Mouse (Mus musculus): ENCODE measurements around the gene Ddx56. TPM values are rescaled to one million over a fixed set of nuclear protein-coding genes. Genes with fewer than 3 reads are reported as not detected.
"Not testable (repeated sequence)": the region's sequence is repeated elsewhere in the genome, so short reads cannot be mapped to it uniquely, and the experiment has no call there.

Ddx56 gene
- total RNA-seq, 2 experiments from 2014 or later: 33.3 to 34.4 TPM

DNA sequence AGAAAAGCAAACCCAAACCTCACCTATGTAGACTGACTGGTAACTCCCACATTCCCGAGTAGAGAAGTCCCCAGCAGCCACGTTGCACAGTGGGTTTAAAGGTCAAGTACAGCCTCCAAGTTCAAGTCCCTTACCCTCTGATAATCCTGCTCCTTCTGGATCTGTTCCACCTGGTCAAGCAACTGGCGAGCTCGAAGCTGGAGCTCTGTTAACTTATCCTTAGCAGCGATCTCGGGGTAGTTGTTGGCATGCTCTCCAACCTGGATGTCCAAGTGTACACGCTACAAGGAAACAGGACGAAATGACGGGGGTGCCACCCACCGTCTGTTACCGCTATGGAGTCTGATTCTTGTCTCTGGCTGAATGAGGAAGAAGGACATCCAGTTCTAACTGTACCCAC is 6.0 kb upstream of the Ddx56 start:
- intact Hi-C loops (cut with DNase I): loop anchor here (2.0 kb wide), 1 partner anchor 17 kb away; the partner anchor contains the start of gene Ogdh
- DNase-seq: no peak

DNA sequence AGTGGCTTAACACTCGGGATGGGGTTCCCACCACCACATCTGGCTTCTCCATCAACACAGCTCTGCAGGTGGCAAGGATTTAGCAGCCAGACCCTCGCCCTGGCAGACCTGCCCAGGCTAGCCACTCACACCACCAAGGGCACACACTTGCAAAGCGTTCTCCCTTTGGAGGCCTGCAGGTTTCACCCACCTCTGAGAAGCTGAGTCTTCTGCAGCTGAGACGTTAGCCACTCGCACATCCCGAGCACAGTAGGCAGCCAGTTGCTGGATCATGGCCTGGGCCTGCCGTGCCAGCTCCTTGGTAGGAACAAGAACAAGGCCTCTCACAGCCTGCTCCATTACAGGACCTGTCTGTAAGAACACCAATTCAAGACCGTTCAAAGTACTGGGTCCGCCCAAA is 951 bp downstream of the Ddx56 start:
- DNase-seq: no peak
- intact Hi-C loops (cut with DNase I): no loop called here

DNA sequence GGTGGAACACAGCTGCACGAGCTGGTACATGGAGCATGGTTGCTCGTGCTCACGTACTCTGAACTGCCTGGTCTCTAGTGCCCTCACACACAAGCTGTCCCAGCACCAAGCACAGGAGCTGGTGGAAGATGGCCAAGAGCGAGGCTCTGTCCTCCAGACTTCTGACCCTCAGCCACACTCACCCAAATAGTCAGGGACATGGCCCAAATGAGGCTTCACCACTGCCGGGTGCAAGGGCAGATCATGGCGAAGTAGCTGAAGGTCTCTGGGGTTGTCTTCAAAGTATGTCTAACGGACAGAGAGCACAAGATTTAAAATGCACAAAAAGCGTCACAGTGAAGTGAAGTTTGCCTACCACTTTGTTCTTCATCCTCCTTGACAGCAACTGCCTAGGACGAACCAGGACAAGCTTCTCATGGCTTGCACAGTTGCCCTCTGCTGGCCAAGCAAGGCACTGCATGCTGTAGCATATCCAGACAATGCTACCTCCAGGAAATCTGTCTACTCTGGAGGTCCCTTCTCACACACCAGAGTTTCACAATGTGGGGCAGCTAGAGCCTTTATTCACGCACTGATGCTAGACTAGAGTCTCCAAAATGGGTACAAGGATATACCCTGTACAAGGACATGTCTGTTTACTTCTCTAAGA is 6.0 kb downstream of the Ddx56 start:
- intact Hi-C loops (cut with DNase I): loop anchor here (2.0 to 5.0 kb wide), 3 partner anchors 59 to 265 kb away; partner anchors contain the start of genes A730071L15Rik and Nudcd3
- peak; percentile 68 to 82 for DNase-seq

DNA sequence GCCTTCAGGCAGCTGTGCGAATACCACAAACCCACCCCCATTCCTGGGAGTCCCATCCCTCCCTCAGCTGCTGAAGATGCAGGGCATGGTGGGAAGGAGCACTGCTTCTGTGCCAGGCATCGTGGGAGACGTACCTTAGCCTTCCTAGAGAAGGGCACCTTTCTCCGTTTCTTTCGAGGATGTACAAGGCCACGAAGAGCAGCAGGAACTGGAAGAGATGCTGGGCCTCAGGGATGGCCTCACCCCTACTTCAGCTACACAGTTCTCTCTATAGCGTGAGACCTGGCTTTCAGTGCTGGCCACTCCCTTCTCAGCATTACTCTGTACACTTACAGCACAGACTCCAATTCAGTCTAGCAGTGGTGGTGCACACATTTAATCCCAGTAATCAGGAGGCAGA is 8.2 kb downstream of the Ddx56 start:
- no peak for DNase-seq
- intact Hi-C loops (cut with DNase I): no loop called here

DNA sequence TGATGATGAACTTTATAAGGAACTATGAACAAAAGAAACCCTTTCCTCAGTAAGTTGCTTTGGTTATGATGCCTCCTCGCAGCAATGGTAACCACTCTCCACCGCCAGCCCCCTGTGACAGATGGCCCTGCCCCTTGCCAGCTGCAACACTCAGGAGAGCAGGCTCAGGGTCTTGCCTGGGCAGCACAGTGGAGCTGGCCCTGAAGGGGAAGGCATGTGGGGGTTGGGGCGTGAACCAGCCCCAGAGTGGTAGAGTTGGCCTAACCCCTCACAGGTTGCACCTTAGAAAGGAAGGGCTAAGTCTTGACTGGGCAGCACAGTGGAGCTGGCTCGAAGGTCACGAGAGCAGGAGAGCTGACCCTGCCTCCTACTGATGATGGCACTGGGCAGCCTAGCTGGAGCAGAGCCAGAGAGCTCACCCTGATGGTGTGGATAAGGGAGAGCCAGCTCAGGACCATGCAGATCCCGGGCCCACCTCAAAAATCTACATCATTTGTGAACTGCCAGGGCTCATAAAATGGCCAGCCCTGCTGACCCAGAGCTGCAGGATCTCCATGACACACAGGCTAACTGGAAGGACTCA is 11.0 kb downstream of the Ddx56 start:
- intact Hi-C loops (cut with DNase I): no loop called here
- DNase-seq: no peak

DNA sequence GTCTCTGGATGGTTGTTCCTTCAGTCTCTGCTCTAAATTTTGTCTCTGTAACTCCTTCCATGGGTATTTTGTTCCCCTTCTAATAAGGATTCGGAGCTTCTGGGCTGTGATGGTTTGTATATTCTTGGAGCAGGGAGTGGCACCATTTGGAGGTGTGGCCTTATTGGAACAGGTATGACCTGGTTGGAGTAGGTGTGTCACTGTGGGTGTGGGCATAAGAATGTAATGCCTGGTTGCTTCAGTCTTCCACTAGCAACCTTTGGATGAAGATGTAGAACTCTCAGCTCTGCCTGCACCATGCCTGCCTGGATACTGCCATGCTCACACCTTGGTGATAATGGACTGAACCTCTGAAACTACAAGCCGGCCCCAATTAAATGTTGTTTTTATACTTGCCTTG is 13.0 kb downstream of the Ddx56 start:
- intact Hi-C loops (cut with DNase I); DNase-seq: not testable (repeated sequence)

DNA sequence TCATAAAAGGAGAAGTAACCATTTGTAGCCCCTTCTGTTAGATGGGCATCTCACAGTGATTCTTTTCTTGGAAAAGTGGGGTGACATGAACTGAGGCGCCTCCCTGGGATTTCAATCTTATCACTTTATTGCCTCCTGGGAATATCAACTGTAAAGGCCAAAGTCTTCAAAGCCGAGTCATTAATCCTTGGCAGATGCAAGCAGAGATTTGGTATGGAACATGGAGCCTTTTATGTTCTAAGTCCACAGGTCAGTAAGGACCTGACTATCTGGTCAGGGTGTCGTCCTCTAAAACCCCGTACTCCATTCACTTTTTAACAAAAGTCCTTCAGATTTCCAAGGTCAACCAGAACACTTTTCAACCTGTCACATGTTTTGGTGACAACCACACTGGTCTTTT is 14.7 kb downstream of the Ddx56 start:
- intact Hi-C loops (cut with DNase I): no loop called here
- DNase-seq: no peak

DNA sequence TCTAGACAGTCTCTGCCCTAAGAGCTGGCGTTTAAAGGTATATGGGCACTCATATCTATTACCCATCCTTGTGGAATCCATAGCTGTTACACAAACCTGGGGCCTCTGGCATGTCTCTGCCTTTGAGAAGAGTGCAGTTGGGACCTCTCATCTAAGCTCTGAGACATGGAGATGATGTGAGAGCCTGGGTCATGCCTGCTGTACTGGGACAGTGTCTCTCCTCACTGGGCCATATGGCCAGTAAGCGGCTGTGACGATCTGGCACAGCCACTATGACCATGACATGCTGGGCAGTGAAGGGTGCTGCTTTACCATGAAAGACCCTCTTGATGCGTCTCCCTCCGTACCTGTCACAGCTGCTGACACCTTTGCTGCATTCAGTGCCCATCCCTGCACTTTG is 15.3 kb downstream of the Ddx56 start:
- intact Hi-C loops (cut with DNase I): no loop called here

DNA sequence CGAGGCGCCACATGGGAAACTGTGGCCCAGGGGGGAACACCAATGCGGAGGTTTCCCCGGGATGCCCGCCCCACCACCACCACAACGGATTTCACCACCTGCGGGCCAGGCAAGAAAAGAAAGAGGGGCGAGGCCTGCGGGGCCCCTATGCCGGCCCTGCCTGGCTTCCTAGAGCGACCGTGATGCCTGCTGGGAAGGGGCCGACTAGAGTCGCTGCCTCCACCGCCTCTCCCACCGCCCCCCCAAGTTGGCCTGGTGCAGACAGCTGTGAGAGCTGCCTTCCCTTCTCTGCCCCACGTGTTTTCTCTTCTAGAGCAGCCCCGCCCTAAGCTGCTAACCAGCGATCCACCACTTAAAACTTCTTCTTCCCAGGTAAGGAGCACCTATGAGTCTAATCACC is 22.9 kb downstream of the Ddx56 start:
- no peak for DNase-seq
- intact Hi-C loops (cut with DNase I): no loop called here

More for the DNA sequence above, 15.3 kb downstream of the Ddx56 start:
- DNase-seq: no peak

DNA sequence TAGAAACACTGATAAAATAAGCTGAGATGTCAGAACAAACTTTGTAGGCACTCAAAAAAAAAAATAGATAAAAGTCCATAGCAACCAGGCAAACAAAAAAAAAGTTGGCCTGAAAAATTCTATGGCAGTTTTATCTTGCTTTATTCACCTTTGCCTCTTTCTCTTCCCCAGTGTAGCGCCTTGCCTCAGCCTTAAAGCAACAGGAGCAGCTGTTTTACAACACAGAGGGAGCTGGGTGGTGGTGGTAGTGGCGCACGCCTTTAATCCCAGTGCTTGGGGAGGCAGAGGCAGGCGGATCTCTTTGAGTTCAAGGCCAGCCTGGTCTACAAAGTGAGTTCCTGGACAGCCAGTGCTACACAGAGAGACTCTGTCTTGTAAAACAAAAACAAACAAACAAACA is 34.5 kb downstream of the Ddx56 start:
- no peak for DNase-seq
- intact Hi-C loops (cut with DNase I): no loop called here

DNA sequence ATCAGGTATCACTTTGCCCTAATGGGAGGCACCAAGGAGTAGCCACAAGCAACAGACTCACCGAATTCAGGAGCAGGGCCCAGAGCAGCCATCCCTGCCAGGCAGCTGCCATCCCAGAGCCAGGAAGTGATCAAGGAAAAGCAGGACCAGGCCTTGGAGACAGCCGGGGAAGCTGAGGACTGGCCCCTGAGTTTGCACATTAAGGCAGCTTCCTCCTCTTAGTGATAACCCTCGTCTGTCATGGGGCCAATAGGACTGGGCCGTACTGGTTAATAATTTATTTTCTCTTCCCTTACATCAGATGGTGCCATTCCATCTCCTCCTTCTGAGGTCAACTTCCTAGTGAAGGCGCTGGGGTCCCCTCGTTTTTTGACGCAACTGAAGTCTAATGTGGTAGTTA is 37.6 kb downstream of the Ddx56 start, which contains the start of gene Npc1l1:
Gene Npc1l1, minus strand, starts transcription at position 132 of the 400 bp plus-strand sequence.
- intact Hi-C loops (cut with DNase I): no loop called here
- DNase-seq: no peak

DNA sequence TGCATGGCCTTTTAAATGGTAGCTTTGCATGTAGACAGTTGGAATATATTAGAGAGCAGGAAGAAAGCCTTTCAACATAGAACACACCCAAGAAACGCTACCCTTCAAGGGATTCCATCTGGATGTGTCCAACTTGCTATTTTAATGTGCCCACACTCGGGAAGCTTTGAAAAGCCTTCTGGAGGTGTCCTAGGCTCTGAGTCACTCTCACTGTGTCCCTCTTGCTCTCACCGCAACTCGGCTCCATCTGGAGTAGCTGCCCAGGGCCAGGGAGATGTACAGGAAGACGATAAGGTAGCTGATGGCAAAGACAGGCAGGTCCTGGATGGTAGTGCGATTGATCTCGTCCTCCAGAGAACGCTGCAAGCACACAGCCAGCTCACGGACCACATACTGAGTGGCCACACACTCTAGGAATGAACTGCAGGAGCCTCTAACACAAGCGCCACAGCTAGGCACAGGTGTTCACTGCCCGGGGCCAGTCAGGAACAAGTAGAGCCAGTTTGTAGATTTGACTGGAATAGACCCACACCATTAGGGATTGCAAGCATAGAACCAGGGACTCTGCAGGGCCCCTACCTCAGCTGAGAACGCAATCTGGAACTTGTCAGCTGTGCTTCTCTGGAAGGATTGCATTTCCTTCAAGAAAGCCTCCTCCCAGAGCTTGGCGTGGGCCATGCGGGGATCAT is 42.9 kb downstream of the Ddx56 start:
- intact Hi-C loops (cut with DNase I): no loop called here
- DNase-seq: no peak

DNA sequence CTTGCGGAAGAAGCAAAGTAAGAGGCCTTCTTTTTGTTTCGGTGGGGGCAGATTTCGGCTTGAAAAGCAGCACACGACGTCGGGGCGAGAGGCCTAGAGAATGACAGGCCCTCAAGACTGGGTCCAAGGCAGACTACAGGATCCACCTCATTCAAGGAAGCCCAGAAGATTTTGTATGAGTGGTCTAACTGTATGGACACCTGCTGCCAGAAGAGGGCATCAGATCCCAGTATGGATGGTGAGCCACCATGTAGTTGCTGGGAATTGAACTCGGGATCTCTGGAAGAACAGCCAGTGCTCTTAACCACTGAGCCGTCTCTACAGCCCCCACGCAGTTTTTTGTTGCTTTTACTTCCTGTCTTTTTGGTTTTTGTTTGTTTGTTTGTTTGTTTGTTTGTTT is 45.4 kb downstream of the Ddx56 start:
- DNase-seq: no peak
- intact Hi-C loops (cut with DNase I): no loop called here

DNA sequence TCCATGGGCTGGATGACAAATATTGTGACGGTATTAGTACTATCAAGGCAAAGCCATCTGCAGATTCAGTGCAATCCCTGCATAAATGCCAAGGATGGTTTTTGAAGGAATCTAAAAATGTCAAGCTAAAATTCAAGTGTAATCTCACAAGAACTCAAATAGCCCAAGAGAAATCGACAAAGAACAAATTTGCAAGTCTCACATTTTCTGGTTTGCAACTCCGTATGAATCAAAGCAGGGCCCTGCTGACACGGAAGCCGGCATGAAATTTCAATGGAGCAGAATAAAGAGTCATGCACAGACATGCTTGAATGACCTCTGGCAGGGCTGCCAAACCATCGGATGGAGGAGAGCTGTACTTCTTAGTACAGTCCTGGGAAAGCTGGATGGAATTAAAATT is 47.6 kb downstream of the Ddx56 start:
- no peak for DNase-seq
- intact Hi-C loops (cut with DNase I): no loop called here

DNA sequence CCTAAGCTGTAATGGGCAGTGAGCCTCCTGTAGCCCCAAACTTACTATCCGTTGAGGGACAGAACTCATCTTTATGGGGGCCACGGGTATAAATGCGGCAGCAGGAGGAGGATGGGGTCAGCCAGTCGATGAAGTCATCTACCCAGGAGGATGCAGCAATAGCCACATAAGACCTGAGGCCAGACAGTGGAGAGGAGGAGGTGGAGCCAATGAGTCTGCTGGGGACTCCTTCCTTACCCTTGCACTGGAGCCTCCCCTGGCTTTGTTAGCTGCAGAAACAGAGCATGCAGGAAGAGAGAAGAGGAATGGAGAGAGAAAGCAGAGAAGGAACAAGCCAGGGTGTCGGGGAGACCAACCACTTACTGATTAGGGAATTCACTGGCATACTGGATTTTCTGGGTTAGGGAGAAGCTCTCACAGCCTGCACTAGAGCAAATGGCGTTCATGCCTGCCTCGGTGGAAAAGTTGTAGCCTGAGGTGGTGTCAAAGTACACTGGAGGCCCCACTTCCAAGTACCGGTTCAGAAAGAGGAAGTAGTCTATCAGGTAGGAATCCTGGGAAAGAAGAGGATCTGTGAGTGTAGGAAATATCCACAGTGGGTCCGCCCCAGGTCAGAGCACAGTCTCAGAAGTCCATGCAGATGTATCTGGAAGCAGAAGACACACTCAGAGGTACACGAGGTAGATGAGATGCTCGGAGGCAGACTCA is 49.2 kb downstream of the Ddx56 start:
- intact Hi-C loops (cut with DNase I): no loop called here
- DNase-seq: no peak

DNA sequence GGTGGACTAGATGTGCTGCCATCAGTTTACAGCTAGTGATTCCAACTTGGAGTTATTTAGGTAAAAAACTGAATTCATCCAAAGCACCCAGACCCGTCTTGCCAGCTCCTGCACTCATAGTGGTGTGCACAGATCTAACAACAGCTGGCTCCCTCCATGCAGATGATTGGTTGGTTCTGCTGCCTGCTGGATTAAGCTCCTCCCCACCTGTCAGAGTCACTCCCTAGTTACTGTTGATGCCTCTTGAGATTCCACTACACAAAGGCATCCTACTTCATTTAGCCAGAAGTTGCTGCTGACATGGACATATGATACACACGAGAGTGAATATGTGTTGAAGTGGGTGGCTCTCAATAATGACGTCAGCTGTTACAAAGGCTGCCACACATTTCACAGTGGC is 50.7 kb downstream of the Ddx56 start:
- intact Hi-C loops (cut with DNase I): no loop called here
- DNase-seq: no peak

Other genes with a start within 250 kb of the Ddx56 start
- 1 to 10 TPM; 7.4 to 7.7 TPM for gene Camk2b, start 201.4 kb downstream of the Ddx56 start, total RNA-seq (2021)
- under 1 TPM in 1 of 2 experiments, not detected in 1; 0.26 TPM for gene A730071L15Rik, start 67.7 kb downstream of the Ddx56 start, total RNA-seq (2021)
- gene Nudcd3, start 67.4 kb downstream of the Ddx56 start, total RNA-seq (2021): 10 to 100 TPM; 65.7 to 68.2 TPM
- not detected for gene Npc1l1, start 37.6 kb downstream of the Ddx56 start, total RNA-seq (2021)
- gene Tmed4, start 7.1 kb upstream of the Ddx56 start, total RNA-seq (2021): 10 to 100 TPM; 78.1 to 82.9 TPM
- gene Ogdh, start 23.9 kb upstream of the Ddx56 start, total RNA-seq (2021): 1,000 to 10,000 TPM; 1,296 to 1,304 TPM
- gene Zmiz2, start 121.3 kb upstream of the Ddx56 start, total RNA-seq (2021): 10 to 100 TPM; 43.2 to 44.3 TPM
- gene Ppia, start 147.7 kb upstream of the Ddx56 start, total RNA-seq (2021): 100 to 1,000 TPM; 943 to 992 TPM
- 10 to 100 TPM; 73.1 to 82.9 TPM for gene H2afv, start 176.7 kb upstream of the Ddx56 start, total RNA-seq (2021)
- 10 to 100 TPM; 70.5 to 74.0 TPM for gene Purb, start 208.1 kb upstream of the Ddx56 start, total RNA-seq (2021)